Mouse (Mus musculus) liver, adult (tissue): ENCODE measurements around the gene Mettl23.

Experiments used
- GATA4 ChIP-seq: IDR thresholded peaks from 2 replicates; pipeline ENCODE4 v1.6.1; 2014; ENCODE audit warnings: mild to moderate bottlenecking, low read length; ENCODE audit not compliant: insufficient replicate concordance

The Mettl23 gene

GRCm38 (mm10) chr11:116852291-116852890 lies 9.3 kb downstream of the Mettl23 start, which contains the start of gene Mfsd11:
TSS of gene Mfsd11 (plus strand) at chr11:116852440.
- peak; percentile 22; the same call in 1 of the 2 replicates for TF ChIP-seq GATA4

GRCm38 (mm10) chr11:116852891-116853511 lies 9.9 kb downstream of the Mettl23 start, which contains the start of gene Srsf2:
TSS of gene Srsf2 (minus strand) at chr11:116853094.
- peak; percentile 43; the same call in 1 of the 2 replicates for TF ChIP-seq GATA4

GRCm38 (mm10) chr11:116853512-116853928 lies 10.4 kb downstream of the Mettl23 start:
- no peak for TF ChIP-seq GATA4

GRCm38 (mm10) chr11:116854279-116854678 lies 11.2 kb downstream of the Mettl23 start:
- no peak for TF ChIP-seq GATA4

- no peak for TF ChIP-seq GATA4
Observed at GRCm38 (mm10) chr11:116857183-116857850, 14.2 kb downstream of the Mettl23 start.

DNA sequence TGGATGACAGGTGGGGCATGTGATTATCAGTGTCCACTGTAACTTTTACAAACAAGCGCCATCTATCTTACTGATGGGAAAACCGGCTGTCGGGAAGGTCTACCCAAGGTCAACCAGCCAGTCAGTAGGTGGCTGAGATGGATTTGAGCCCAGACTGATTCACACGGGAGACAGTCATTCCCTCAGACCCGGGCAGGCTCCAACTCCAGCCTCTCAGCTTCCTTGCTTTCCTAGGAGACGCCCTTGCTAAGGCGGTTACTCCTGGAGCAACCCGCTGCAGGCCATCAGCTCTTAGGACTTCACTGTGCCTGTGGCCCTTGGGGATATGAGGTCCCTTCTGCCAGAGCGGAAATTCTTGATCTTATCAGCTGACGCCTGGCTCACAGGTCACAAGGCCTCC lies 21.4 kb downstream of the Mettl23 start:
- TF ChIP-seq GATA4: no peak

DNA sequence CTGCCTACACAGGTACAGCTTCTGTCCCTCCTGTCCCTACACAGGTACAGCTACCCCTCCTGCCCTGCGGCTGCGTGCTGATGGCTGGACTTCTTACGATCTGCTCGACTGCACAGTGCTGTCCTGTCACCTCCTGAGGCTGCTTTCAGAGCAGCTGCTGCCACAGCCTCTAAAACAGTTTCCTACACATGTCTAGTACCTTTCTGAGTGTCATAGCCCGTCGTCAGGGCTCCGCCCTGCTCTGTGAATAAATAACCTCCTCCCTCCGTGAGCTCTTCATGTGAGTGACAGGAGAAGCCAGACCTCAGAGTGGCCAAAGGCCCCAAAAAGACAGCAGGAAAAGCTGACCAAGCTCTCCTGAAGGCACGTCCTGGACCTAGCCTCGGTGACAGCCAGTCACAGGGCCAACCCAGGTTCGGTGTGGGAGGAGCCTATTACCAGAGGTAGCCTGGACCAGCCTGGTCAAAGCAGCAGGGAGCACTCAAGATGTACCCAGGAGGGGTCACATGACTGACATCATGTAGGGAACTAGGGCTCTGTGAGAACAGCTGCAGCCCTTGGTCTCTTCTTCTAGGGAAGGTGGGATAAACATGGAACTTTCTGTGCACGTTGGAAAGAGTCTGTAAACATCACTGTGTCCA lies 23.0 kb downstream of the Mettl23 start:
- no peak for TF ChIP-seq GATA4

GRCm38 (mm10) chr11:116868129-116868528 lies 25.1 kb downstream of the Mettl23 start:
- no peak for TF ChIP-seq GATA4

DNA sequence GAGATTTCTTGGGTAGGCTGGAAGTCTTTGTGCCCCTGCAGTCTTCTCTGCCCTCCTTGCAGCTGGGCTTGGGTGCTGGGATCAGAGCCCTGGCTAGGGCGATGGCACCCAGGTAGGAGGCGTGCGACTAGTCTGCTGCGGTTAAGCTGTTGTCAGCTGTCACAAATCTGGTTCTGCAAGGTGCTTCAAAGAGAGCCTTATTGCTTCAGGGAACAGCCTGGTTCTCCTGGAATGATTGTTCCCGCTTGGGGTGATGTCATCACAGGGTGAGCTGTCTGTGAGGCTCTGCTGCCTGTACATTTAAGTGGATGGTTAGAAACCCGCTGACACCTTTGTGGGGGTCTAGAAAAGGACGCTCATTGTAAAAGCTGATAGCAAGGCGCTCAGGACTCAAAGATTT lies 26.1 kb downstream of the Mettl23 start:
- no peak for TF ChIP-seq GATA4

- no peak for TF ChIP-seq GATA4
Observed at GRCm38 (mm10) chr11:116869641-116870040, 26.6 kb downstream of the Mettl23 start.

DNA sequence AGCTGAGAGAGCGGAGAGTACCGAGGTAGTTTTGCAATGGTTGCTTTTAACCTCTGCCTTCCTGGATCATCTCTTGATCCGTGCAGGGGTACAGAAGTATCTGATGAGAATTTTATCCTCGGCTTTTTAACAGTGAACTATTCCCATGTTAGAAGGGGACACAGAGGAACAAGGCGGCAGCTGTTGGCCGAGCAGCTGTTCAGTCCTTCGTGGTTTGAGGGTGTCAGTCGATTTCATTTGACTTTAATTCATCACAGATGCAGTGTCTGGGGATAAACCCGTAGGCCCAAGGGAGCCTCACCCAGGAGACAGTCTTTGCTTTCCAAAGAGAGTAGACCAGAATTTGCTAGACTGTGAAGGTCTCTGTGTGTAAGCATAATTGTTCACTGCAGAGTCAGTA lies 28.5 kb downstream of the Mettl23 start:
- TF ChIP-seq GATA4: no peak

DNA sequence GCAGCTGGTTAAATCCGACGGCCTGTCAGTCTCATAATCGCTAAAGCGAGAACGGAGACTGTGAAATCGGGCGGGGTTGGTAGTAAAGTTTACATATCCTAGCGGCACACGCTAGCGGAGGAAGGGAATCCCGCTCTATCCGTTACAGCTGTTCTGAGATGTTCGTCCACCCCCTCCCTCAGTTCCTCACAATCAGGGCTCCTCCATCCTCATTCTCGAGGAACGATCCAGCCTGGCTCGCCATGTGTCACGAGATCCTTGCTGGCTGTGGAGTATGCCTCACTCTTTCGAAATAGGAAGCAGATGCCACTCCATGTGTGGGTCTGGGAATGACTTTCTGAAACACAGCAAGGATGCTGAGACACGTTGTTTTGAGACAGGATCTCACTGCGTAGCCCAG lies 30.9 kb downstream of the Mettl23 start:
- TF ChIP-seq GATA4: no peak

GRCm38 (mm10) chr11:116878454-116878853 lies 35.4 kb downstream of the Mettl23 start:
- no peak for TF ChIP-seq GATA4

GRCm38 (mm10) chr11:116880839-116881238 lies 37.8 kb downstream of the Mettl23 start:
- no peak for TF ChIP-seq GATA4

DNA sequence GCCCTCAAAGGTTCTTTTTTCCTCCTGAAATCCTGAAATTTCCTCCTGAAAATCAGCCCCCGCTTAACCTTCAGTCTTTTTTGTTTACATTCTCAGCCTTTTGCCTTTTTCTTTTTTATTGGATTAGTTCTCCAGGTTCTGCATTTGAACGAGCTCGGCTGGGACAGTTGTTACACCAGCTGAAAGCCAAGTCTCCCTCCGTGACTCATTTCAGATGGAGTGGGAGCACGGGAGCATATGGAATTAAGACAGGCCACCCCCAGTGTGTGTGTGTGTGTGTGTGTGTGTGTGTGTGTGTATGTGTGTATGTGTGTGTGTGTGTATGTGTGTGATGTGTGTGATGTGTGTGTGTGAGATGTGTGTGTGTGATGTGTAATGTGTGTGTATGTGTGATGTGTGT lies 38.4 kb downstream of the Mettl23 start:
- TF ChIP-seq GATA4: no peak

- TF ChIP-seq GATA4: no peak
Observed at GRCm38 (mm10) chr11:116882446-116882845, 39.4 kb downstream of the Mettl23 start.
